Mouse (Mus musculus) cerebellum, adult 2 months (tissue): ENCODE measurements around the gene Ckap4. TPM values are rescaled to one million over a fixed set of nuclear protein-coding genes. Genes with fewer than 3 reads are reported as not detected.
"Not testable (repeated sequence)": the region's sequence is repeated elsewhere in the genome, so short reads cannot be mapped to it uniquely, and the experiment has no call there.

ENCODE experiments used
- DNase-seq, 2 experiments: peaks; one replicate each; pipeline ENCODE4 v3.0.0; 2021
- H3K27ac ChIP-seq: fragments of 200-500 bp; 2 replicates; pipeline ENCODE4 v1.5.1; 2012; ENCODE audit warnings: low read length, control low read depth, inconsistent platforms; ENCODE audit not compliant: insufficient read depth
- H3K27me3 ChIP-seq: fragments of 200-500 bp; 2 replicates; pipeline ENCODE4 v1.6.1; 2012; ENCODE audit warnings: inconsistent platforms, mild to moderate bottlenecking, low read length, moderate library complexity; ENCODE audit not compliant: control insufficient read depth, insufficient read depth
- H3K4me1 ChIP-seq: fragments of 200-500 bp; 2 replicates; pipeline ENCODE4 v1.6.1; 2011; ENCODE audit warnings: low read length; ENCODE audit not compliant: control insufficient read depth, insufficient read depth
- H3K4me3 ChIP-seq: fragments of 200-500 bp; replicated peaks from 2 replicates; pipeline ENCODE3; 2011; ENCODE audit warnings: mild to moderate bottlenecking, low read depth, low read length, control low read depth; ENCODE audit not compliant: insufficient read depth
- CTCF ChIP-seq: fragments of 200-500 bp; IDR thresholded peaks from 2 replicates; pipeline ENCODE4 v1.5.1; 2011; ENCODE audit warnings: low read depth, mild to moderate bottlenecking, control low read depth, low read length, moderate library complexity, borderline replicate concordance; ENCODE audit not compliant: insufficient read depth
- POLR2A ChIP-seq: fragments of 200-500 bp; IDR thresholded peaks from 2 replicates; pipeline ENCODE4 v1.6.1; 2011; ENCODE audit warnings: low read length, control low read depth, borderline replicate concordance; ENCODE audit not compliant: insufficient read depth
- WGBS: fragments of 180-500 bp; shearing (Covaris S2); methylation state at CpG from one replicate; pipeline ENCODE4 v1.1.7; 2018; 5-methylcytosine and 5-hydroxymethylcytosine counted together
- polyA plus RNA-seq: library from polyadenylated mRNA; depleted of rRNA; stranded (reverse); fragments of >200 nt; gene quantifications from 2 replicates; pipeline ENCODE4 v1.2.3, GENCODE M21; 2012

Ckap4 gene
- polyA plus RNA-seq, 1 experiment = 20.4 TPM

- Histone ChIP-seq H3K27me3 (no peaks in the 10 kb centered on the region), H3K4me1 (no peaks in the 10 kb centered on the region), H3K4me3 (no peak overlapping the region), H3K27ac (no peak overlapping the region)
- 49% methylated on average over 2 of the region's 2 CpGs for WGBS
- TF ChIP-seq CTCF (no peak), POLR2A (no peak)
- no peak for DNase-seq
Measured at GRCm38 (mm10) chr10:84498867-84499266, 35.0 kb downstream of the Ckap4 start.

- DNase-seq = no peak
- H3K4me3 ChIP-seq = no peak overlapping the region
- TF ChIP-seq POLR2A (no peak), CTCF (no peak)
- WGBS = 83% methylated on average over 2 of the region's 2 CpGs
- no peaks in the 10 kb centered on the region for H3K27me3 ChIP-seq
- H3K4me1 ChIP-seq = no peaks in the 10 kb centered on the region
- H3K27ac ChIP-seq = no peak overlapping the region
Measured at GRCm38 (mm10) chr10:84496805-84497204, 37.1 kb downstream of the Ckap4 start.

GRCm38 (mm10) chr10:84494432-84494831 is 39.4 kb downstream of the Ckap4 start:
- H3K27ac ChIP-seq = no peak overlapping the region
- WGBS = 74% methylated on average over 7 of the region's 7 CpGs
- TF ChIP-seq POLR2A = no peak
- TF ChIP-seq CTCF = no peak
- no peak for DNase-seq
- H3K27me3 ChIP-seq = no peaks in the 10 kb centered on the region
- no peak overlapping the region for H3K4me3 ChIP-seq
- no peaks in the 10 kb centered on the region for H3K4me1 ChIP-seq

- DNase-seq = no peak
- no peak overlapping the region for H3K27ac ChIP-seq
- H3K4me3 ChIP-seq = no peak overlapping the region
- no peaks in the 10 kb centered on the region for H3K27me3 ChIP-seq
- TF ChIP-seq POLR2A = no peak
- TF ChIP-seq CTCF = no peak
- H3K4me1 ChIP-seq = no peaks in the 10 kb centered on the region
- 91% methylated on average over 5 of the region's 5 CpGs for WGBS
Measured at GRCm38 (mm10) chr10:84490115-84490514, 43.7 kb downstream of the Ckap4 start.

DNA sequence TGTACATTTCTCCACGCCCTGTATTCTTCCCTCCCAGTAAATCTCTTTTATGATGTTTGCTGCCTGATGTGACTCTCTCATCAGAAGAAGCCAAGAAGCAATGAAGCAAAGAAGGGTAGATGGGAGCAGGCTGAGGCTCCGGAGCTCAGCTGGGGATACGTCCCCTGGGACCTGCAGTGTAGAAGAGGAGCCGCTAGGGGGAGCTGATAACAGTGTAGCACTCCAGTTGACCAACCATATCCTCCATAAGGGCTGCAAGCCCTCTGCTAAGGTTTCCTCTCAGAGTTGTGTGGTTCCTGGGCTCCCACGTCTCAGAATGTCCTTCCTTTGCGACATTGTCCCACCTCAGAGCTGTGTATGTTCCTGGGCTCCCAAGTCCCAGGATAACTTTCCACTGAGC is 45.5 kb downstream of the Ckap4 start:
- peak in 1 of 2 experiments; percentile 34 for DNase-seq
- H3K4me1 ChIP-seq = no peaks in the 10 kb centered on the region
- H3K27me3 ChIP-seq = no peaks in the 10 kb centered on the region
- TF ChIP-seq CTCF (peak; percentile 56; the same call in 1 of the 2 replicates), POLR2A (no peak)
- H3K27ac ChIP-seq = no peak overlapping the region
- WGBS = 34% methylated on average over 6 of the region's 6 CpGs
- no peak overlapping the region for H3K4me3 ChIP-seq

GRCm38 (mm10) chr10:84484661-84485060 is 49.2 kb downstream of the Ckap4 start:
- 33% methylated on average over 1 of the region's 1 CpGs for WGBS
- no peak overlapping the region for H3K4me3 ChIP-seq

GRCm38 (mm10) chr10:84483553-84483952 is 50.3 kb downstream of the Ckap4 start:
- DNase-seq = no peak
- Histone ChIP-seq H3K27me3 (no peaks in the 10 kb centered on the region), H3K4me1 (peaks cover 11% of the 10 kb centered on the region), H3K27ac (no peak overlapping the region), H3K4me3 (no peak overlapping the region)
- 90% methylated on average over 3 of the region's 3 CpGs for WGBS
- TF ChIP-seq CTCF = no peak
- TF ChIP-seq POLR2A = no peak

More at GRCm38 (mm10) chr10:84484661-84485060, 49.2 kb downstream of the Ckap4 start:
- Histone ChIP-seq H3K4me1 (peaks cover 11% of the 10 kb centered on the region), H3K27me3 (no peaks in the 10 kb centered on the region), H3K27ac (no peak overlapping the region)
- no peak for TF ChIP-seq CTCF
- no peak for TF ChIP-seq POLR2A
- DNase-seq = no peak

DNA sequence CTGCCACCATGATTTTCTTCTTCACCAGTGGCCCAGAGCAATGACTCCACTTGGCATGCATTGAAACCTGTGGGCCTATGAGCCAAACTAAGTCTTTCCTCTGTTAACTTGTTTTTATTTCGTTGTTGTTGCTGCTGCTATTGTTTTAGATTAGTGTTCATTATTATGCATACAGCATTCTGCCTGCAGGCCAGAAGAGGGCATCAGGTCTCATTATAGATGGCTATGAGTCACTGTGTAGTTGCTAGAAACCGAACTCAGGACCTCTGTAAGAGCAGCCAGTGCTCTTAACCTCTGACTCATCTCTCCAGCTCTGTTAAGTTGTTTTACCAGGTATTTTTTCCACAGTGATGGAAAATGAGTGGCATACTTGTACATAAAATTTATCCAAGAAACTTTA is 50.8 kb downstream of the Ckap4 start:
- no peak for DNase-seq
- Histone ChIP-seq H3K4me3 (no peak overlapping the region), H3K27me3 (no peaks in the 10 kb centered on the region), H3K4me1 (peaks cover 11% of the 10 kb centered on the region), H3K27ac (no peak overlapping the region)
- no peak for TF ChIP-seq CTCF
- no peak for TF ChIP-seq POLR2A
- WGBS = 90% methylated on average over 2 of the region's 2 CpGs

GRCm38 (mm10) chr10:84482418-84482817 is 51.4 kb downstream of the Ckap4 start:
- DNase-seq, H3K27me3 ChIP-seq, H3K4me3 ChIP-seq, H3K27ac ChIP-seq: not testable (repeated sequence)
- 96% methylated on average over 15 of the region's 15 CpGs for WGBS
- H3K4me1 ChIP-seq = peaks cover 11% of the 10 kb centered on the region
